Mouse (Mus musculus): ENCODE results near the gene Sfswap. TPM values are rescaled to one million over a fixed set of nuclear protein-coding genes. Genes with fewer than 3 reads are reported as not detected.

Sfswap gene
- polyA plus RNA-seq, 1 experiment from 2014 or later = 65.6 TPM

DNA sequence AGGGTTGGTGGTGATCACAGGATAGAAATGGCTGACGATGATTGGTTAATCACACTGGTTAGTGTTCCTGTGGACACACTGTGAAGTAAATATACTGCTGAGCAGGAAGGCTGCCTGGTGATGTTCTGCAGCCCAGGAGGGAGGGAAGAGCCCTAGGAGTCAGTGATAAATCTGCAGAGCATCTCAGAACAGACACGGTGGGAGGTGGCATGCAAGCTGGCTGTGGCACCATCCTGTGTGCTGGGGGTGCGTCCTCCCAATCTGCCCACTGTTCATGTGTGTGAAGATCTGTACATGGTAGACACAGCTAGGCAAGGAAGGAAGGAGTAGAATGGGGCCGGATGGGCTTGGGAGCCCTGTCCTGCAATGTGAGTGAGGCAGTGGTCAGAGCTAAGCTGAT, 67.6 kb downstream of the Sfswap start:
- Histone ChIP-seq H3K4me3 (replicated peaks) (no peak overlapping the region), H3K4me1 (no peaks in the 10 kb centered on the region), H3K36me3 (replicated peaks) (peaks cover 85% of the 10 kb centered on the region), H3K9ac (no peak overlapping the region), H3K9me3 (no peaks in the 10 kb centered on the region), H3K27me3 (no peaks in the 10 kb centered on the region), H3K27ac (no peak overlapping the region), H3K4me2 (no peak overlapping the region)
- no peak for ATAC-seq (ENCODE audit: low FRiP score)
- 95% methylated on average over 4 of the region's 4 CpGs for WGBS

- WGBS = 63% methylated on average over 12 of the region's 12 CpGs
- Histone ChIP-seq H3K36me3 (replicated peaks) (no peaks in the 10 kb centered on the region), H3K9me3 (no peaks in the 10 kb centered on the region), H3K4me2 (no peak overlapping the region), H3K27ac (no peak overlapping the region), H3K27me3 (peaks cover 24% of the 10 kb centered on the region), H3K4me1 (no peaks in the 10 kb centered on the region), H3K9ac (no peak overlapping the region), H3K4me3 (replicated peaks) (no peak overlapping the region)
- ATAC-seq (ENCODE audit: low FRiP score) = no peak
Measured at GRCm38 (mm10) chr5:129578201-129578600, 77.2 kb downstream of the Sfswap start.

- Histone ChIP-seq H3K9me3 (no peaks in the 10 kb centered on the region), H3K27ac (no peak overlapping the region), H3K9ac (no peak overlapping the region), H3K4me2 (no peak overlapping the region), H3K36me3 (replicated peaks) (no peaks in the 10 kb centered on the region), H3K4me3 (replicated peaks) (no peak overlapping the region), H3K27me3 (peaks cover 31% of the 10 kb centered on the region), H3K4me1 (peaks cover 12% of the 10 kb centered on the region)
- no peak for ATAC-seq (ENCODE audit: low FRiP score)
- WGBS = 30% methylated on average over 6 of the region's 6 CpGs
Measured at GRCm38 (mm10) chr5:129580046-129580445, 79.0 kb downstream of the Sfswap start.

DNA sequence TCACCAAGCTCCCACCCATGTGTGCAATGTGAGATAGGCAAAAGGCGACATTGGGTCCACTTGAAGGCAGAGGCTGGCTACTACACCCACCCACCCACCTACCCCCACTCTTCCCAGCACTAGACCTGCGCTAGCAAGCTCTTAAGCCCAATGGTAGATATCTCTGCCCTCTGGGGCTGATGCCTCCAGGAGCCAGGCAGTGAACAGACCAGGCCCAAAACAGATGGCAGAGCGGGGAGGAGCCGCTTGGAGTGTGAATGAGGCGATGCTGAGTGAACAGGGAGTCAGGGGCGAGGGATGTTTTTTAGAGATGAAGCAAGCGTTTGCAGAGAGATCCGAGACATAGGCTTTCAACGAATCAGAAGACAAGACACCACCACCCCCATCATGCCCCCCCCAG, 79.6 kb downstream of the Sfswap start:
- no peak for ATAC-seq (ENCODE audit: low FRiP score)
- 84% methylated on average over 9 of the region's 9 CpGs for WGBS
- H3K9me3 ChIP-seq = no peaks in the 10 kb centered on the region
- H3K36me3 ChIP-seq (replicated peaks) = no peaks in the 10 kb centered on the region
- H3K4me2 ChIP-seq = no peak overlapping the region
- H3K27me3 ChIP-seq = peaks cover 36% of the 10 kb centered on the region
- peaks cover 17% of the 10 kb centered on the region for H3K4me1 ChIP-seq
- no peak overlapping the region for H3K27ac ChIP-seq
- no peak overlapping the region for H3K9ac ChIP-seq
- no peak overlapping the region for H3K4me3 ChIP-seq (replicated peaks)

- no peaks in the 10 kb centered on the region for H3K9me3 ChIP-seq
- no peak overlapping the region for H3K27ac ChIP-seq
- no peaks in the 10 kb centered on the region for H3K36me3 ChIP-seq (replicated peaks)
- H3K9ac ChIP-seq = no peak overlapping the region
- WGBS = 83% methylated on average over 7 of the region's 7 CpGs
- H3K27me3 ChIP-seq = peaks cover 40% of the 10 kb centered on the region
- H3K4me1 ChIP-seq = peaks cover 22% of the 10 kb centered on the region
- ATAC-seq (ENCODE audit: low FRiP score) = no peak
- no peak overlapping the region for H3K4me3 ChIP-seq (replicated peaks)
- no peak overlapping the region for H3K4me2 ChIP-seq
Measured at GRCm38 (mm10) chr5:129581015-129581414, 80.0 kb downstream of the Sfswap start.

GRCm38 (mm10) chr5:129583331-129583730, 82.3 kb downstream of the Sfswap start:
- ATAC-seq (ENCODE audit: low FRiP score) = no peak; the same call in 1 of the 2 replicates
- no peaks in the 10 kb centered on the region for H3K36me3 ChIP-seq (replicated peaks)
- H3K9ac ChIP-seq = peak overlapping the region; percentile 83
- WGBS = 4% methylated on average over 12 of the region's 12 CpGs
- peak overlapping the region; percentile 97 for H3K4me2 ChIP-seq
- 0 out of 2 replicates have a peak overlapping the region, but pooled peaks have one; percentile 61 for H3K27ac ChIP-seq
- peaks cover 40% of the 10 kb centered on the region for H3K27me3 ChIP-seq
- peaks cover 35% of the 10 kb centered on the region for H3K4me1 ChIP-seq
- no peaks in the 10 kb centered on the region for H3K9me3 ChIP-seq
- H3K4me3 ChIP-seq (replicated peaks) = peak overlapping the region; percentile 73

DNA sequence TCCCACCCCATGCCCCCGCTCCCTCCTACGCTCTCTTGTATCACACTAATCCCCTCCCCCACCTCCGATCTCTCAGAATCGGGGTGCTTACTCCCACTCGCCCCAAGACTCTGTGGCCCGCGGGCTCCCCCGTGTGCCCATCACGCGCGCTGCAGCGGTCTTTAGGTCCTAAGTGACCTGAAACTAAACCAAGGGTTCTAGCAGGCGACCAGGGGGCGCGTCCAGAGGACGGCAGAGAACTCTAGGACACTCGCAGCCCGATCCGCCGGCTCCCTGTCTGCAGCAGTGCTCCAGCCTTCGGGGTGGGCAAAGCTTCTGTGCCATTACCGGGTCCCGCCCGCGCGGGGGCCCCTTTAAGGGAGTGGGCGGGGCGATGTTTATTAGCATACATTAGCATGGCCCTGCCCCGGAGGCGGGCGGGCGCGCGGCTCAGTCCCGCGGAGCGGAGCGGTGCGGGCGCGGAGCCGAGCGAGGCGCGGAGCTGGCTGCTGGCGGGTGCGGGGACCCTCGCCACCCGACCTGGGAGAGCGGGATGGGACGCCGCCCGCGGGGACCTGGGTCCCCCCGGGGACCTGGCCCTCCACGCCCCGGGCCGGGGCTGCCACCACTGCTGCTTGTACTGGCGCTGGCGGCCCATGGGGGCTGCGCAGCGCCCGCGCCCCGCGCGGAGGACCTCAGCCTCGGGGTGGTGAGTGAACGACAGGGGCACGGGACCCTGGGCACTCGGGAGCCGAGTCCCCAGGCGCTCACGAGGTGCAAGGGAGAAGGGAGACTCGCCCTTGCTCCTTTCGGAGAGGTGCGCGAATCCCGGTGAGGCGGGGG, 83.0 kb downstream of the Sfswap start, which contains the start of gene Mmp17:
TSS of gene Mmp17 (plus strand) at position 409 of the 822 bp plus-strand sequence.
- Histone ChIP-seq H3K27me3 (peaks cover 40% of the 10 kb centered on the region), H3K36me3 (replicated peaks) (no peaks in the 10 kb centered on the region), H3K4me3 (replicated peaks) (peak within 1 kb of the TSS; percentile 73), H3K9ac (peak within 1 kb of the TSS; percentile 83), H3K4me2 (peak within 1 kb of the TSS; percentile 97), H3K9me3 (no peaks in the 10 kb centered on the region), H3K27ac (peak within 1 kb of the TSS; percentile 61), H3K4me1 (peaks cover 35% of the 10 kb centered on the region)
- under 1% methylated on average over 80 of the region's 80 CpGs for WGBS
- ATAC-seq (ENCODE audit: low FRiP score) = peak; percentile 89

DNA sequence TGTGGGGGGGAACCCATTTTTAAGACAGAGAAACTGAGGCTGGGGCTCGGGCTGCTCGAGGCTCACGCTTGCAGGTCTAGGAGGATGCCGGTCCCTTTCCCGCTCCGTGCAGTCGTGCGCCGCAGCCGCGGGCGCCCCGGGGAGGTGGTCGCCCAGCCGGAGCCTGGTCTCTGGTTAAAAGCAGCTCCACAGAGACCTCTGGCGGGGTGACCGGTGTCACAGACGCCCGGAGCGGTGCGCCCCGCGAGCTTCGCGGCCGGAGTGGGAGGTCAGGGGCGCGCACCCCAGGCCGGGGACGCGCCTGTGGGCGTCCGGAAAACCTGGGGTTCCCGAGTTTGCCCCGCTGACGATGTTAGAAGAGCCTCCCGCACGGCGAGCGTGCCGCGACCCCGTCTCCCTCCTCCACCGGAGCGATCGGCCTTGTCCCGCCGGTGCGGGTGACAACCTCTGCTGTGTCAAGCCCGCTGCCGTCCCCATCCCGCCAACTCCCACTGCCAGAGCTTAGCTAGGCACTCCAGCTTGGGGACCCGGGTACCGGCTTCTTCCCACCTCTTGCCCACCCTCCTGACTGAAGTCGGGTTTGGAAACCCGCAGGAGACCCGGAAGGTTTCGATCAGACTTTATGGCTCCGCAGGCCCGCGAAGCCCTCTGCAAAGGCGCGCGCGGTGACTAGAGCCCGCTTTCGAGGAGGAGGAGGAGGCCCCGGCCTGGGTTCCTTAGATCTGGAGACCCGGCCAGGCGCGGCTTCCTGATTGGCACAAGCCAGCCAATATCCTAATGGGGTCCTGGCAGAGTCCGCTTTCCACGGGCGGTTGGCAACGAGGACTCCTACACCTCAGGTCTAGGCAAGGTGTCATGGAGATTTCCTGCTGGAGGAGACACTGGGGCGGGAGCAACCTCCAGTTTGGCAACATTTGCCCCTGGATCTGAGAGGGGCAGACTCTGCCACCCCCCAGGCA, 83.8 kb downstream of the Sfswap start:
- H3K27ac ChIP-seq = no peak overlapping the region
- H3K27me3 ChIP-seq = peaks cover 40% of the 10 kb centered on the region

GRCm38 (mm10) chr5:129586016-129586415, 85.0 kb downstream of the Sfswap start:
- peak overlapping the region; percentile 85 for H3K27ac ChIP-seq
- H3K4me1 ChIP-seq = peaks cover 42% of the 10 kb centered on the region
- H3K36me3 ChIP-seq (replicated peaks) = no peaks in the 10 kb centered on the region
- H3K4me3 ChIP-seq (replicated peaks) = peak overlapping the region; percentile 73
- H3K27me3 ChIP-seq = peaks cover 38% of the 10 kb centered on the region
- no peaks in the 10 kb centered on the region for H3K9me3 ChIP-seq
- peak overlapping the region; percentile 97 for H3K4me2 ChIP-seq
- ATAC-seq (ENCODE audit: low FRiP score) = peak; percentile 77
- 0% methylated on average over 17 of the region's 17 CpGs for WGBS
- peak overlapping the region; percentile 83 for H3K9ac ChIP-seq

More for the DNA sequence above, 83.8 kb downstream of the Sfswap start:
- Histone ChIP-seq H3K36me3 (replicated peaks) (no peaks in the 10 kb centered on the region), H3K4me2 (peak overlapping the region; percentile 97), H3K4me3 (replicated peaks) (peak overlapping the region; percentile 73), H3K9ac (peak overlapping the region; percentile 83), H3K4me1 (peaks cover 35% of the 10 kb centered on the region), H3K9me3 (no peaks in the 10 kb centered on the region)
- WGBS = under 1% methylated on average over 69 of the region's 76 CpGs
- peak; percentile 31 for ATAC-seq (ENCODE audit: low FRiP score)

- 35% methylated on average over 13 of the region's 13 CpGs for WGBS
- Histone ChIP-seq H3K4me2 (peak overlapping the region; percentile 97), H3K27ac (peak overlapping the region; percentile 85), H3K4me1 (peaks cover 46% of the 10 kb centered on the region), H3K4me3 (replicated peaks) (peak overlapping the region; percentile 73), H3K36me3 (replicated peaks) (no peaks in the 10 kb centered on the region), H3K9ac (peak overlapping the region; percentile 36), H3K9me3 (no peaks in the 10 kb centered on the region), H3K27me3 (peaks cover 33% of the 10 kb centered on the region)
- ATAC-seq (ENCODE audit: low FRiP score) = no peak; the same call in 1 of the 2 replicates
Measured at GRCm38 (mm10) chr5:129586471-129586870, 85.5 kb downstream of the Sfswap start.

GRCm38 (mm10) chr5:129590915-129591314, 89.9 kb downstream of the Sfswap start:
- WGBS = 5% methylated on average over 11 of the region's 11 CpGs
- H3K9me3 ChIP-seq = no peaks in the 10 kb centered on the region
- H3K9ac ChIP-seq = no peak overlapping the region
- H3K4me1 ChIP-seq = peaks cover 26% of the 10 kb centered on the region
- H3K4me3 ChIP-seq (replicated peaks) = no peak overlapping the region
- H3K36me3 ChIP-seq (replicated peaks) = peaks cover 9% of the 10 kb centered on the region
- peak; percentile 54 for ATAC-seq (ENCODE audit: low FRiP score)
- H3K27ac ChIP-seq = no peak overlapping the region
- H3K27me3 ChIP-seq = peaks cover under 1% of the 10 kb centered on the region; the same call in 1 of the 2 replicates
- peak overlapping the region; percentile 21 for H3K4me2 ChIP-seq

All from forebrain, embryonic 12.5 days (tissue).